Mouse (Mus musculus): ENCODE measurements around the gene Plscr3.

DNA sequence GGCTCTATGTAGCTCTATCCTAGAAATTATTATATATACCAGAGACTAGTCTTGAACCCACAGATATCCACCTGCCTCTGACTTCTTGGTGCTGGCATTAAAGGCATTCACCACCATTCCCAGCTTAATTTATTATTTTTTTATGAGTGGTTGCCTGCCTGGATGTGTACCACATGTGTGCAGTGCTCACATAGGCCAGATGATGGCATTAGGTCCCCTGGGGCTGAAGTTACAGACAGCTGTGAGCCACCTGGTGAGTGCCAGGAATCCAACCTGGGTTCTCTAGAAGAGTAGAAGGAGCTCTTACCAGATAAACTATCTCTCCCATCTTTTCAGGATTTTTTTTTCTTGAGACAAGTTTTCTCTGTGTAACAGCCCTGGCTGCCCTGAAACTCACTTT, 35.9 kb upstream of the Plscr3 start:
- no peak for TF ChIP-seq POLR2A (IDR thresholded peaks at IDR 0.05; ENCODE audit: low read depth, low read length)
- no peak for TF ChIP-seq CHD1 (IDR thresholded peaks at IDR 0.05; ENCODE audit: low read depth, low read length)
- no peak for TF ChIP-seq UBTF (IDR thresholded peaks at IDR 0.05; ENCODE audit: low read depth, low read length)
- no peak for TF ChIP-seq SIN3A (IDR thresholded peaks at IDR 0.05; ENCODE audit: low read length)
- no peak for TF ChIP-seq ZKSCAN1 (IDR thresholded peaks at IDR 0.05; ENCODE audit: borderline replicate concordance, low read depth, low read length)
- no peak for TF ChIP-seq POLR2AphosphoS2 (IDR thresholded peaks at IDR 0.05; ENCODE audit: low read depth, low read length)
- TF ChIP-seq CTCF (conservative IDR thresholded peaks at IDR 0.05 in 1 of 2, IDR thresholded peaks at IDR 0.05 in 1 of 2; ENCODE audit: low read depth in 2 of 2, low read length in 2 of 2) = peak in 1 of 2 experiments; percentile 42; a peak in 2 of 4 replicates
- TF ChIP-seq KAT2A (IDR thresholded peaks at IDR 0.05; ENCODE audit: insufficient replicate concordance, low read length) = no peak
